Comparison of ENCODE assay signal across 11 mouse cellular contexts in the genomic region with DNA sequence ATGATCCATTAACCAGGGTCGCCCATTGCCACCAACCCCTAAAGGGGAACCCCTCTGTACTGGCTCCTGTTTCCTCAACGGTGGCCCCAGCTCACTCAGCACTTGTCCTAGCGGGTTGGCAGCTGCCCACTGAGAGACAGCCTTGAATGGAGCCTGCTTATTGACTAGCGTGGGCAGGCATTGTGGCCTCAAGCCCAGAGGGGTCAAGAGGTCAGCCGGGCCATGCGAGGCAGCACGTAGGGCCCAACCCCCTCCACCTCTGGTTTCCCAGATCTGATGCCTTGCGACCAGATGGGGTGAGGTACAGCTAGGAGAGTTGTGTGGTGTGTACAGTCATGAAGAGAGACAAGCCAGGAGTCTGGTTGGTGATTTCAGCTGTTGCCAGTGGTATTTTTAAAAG. TPM values are rescaled to one million over a fixed set of nuclear protein-coding genes. Genes with fewer than 3 reads are reported as not detected.
DNase-seq lines count a peak whose midpoint lies in the region; ATAC-seq lines count a peak whose summit lies in the region.
"Had no signal": no experiment of that assay in that cellular context is flagged by ENCODE, and none has a peak within 500 bp of the region (broad histone marks: within the 10 kb centered on the region; RNA-seq: fewer than 3 reads in every experiment).

No protein-coding gene starts in this region.

- H3K4me2 ChIP-seq in liver, embryonic 11.5 days = no peak overlapping the region
- no peak overlapping the region for H3K4me2 ChIP-seq in hindbrain, embryonic 12.5 days (replicated peaks)
- H3K4me2 ChIP-seq: embryonic facial prominence, embryonic 15.5 days had no signal

- peak; percentile 41 for DNase-seq in kidney, postnatal 10 days
- no peak for DNase-seq in kidney, adult 11 months
- DNase-seq in 416B (ENCODE audit: low read depth) (peak; percentile 22), NIH3T3 (ENCODE audit: low read depth) (peak; percentile 18)
- peak; percentile 44 for DNase-seq in liver, embryonic 11.5 days (ENCODE audit: low spot score)
- no peak for DNase-seq in thymus, adult 18-20 months
- DNase-seq in thymus, postnatal 4 days = no peak

- peak; percentile 55; the same call in 1 of the 2 replicates for ATAC-seq in liver, embryonic 11.5 days (replicated peaks; ENCODE audit: low FRiP score)
- no peak for ATAC-seq in hindbrain, embryonic 12.5 days (ENCODE audit: low FRiP score)

- H3K36me3 ChIP-seq in liver, embryonic 11.5 days (ENCODE audit: control insufficient read depth, insufficient read depth, low read length) = no peaks in the 10 kb centered on the region
- H3K36me3 ChIP-seq in hindbrain, embryonic 12.5 days = no peaks in the 10 kb centered on the region
- H3K36me3 ChIP-seq: embryonic facial prominence, embryonic 15.5 days had no signal

- no peaks in the 10 kb centered on the region for H3K4me1 ChIP-seq in liver, embryonic 11.5 days (replicated peaks; ENCODE audit: control insufficient read depth, insufficient read depth, low read length)
- peaks cover 18% of the 10 kb centered on the region for H3K4me1 ChIP-seq in hindbrain, embryonic 12.5 days

- no peak overlapping the region for H3K9ac ChIP-seq in liver, embryonic 11.5 days (ENCODE audit: low read depth, low read length)
- no peak overlapping the region for H3K9ac ChIP-seq in hindbrain, embryonic 12.5 days
- H3K9ac ChIP-seq: embryonic facial prominence, embryonic 15.5 days had no signal

- H3K27ac ChIP-seq in liver, embryonic 11.5 days (ENCODE audit: low read depth, low read length) = peak overlapping the region; percentile 74
- no peak overlapping the region for H3K27ac ChIP-seq in hindbrain, embryonic 12.5 days
- H3K27ac ChIP-seq: embryonic facial prominence, embryonic 15.5 days; kidney, postnatal 0 days had no signal

- peaks cover 27% of the 10 kb centered on the region for H3K27me3 ChIP-seq in liver, embryonic 11.5 days (replicated peaks; ENCODE audit: control insufficient read depth, insufficient read depth, low read length)
- H3K27me3 ChIP-seq in hindbrain, embryonic 12.5 days = peaks cover 11% of the 10 kb centered on the region

- no peaks in the 10 kb centered on the region for H3K9me3 ChIP-seq in liver, embryonic 11.5 days (ENCODE audit: control insufficient read depth, low read length)
- no peaks in the 10 kb centered on the region for H3K9me3 ChIP-seq in hindbrain, embryonic 12.5 days (replicated peaks)
- H3K9me3 ChIP-seq: embryonic facial prominence, embryonic 15.5 days had no signal

- no peak overlapping the region for H3K4me3 ChIP-seq in liver, embryonic 11.5 days (ENCODE audit: low read depth, low read length)
- H3K4me3 ChIP-seq in hindbrain, embryonic 12.5 days = no peak overlapping the region
- H3K4me3 ChIP-seq: embryonic facial prominence, embryonic 15.5 days had no signal

- 46% methylated on average over 8 of the region's 8 CpGs for WGBS in liver, embryonic 11.5 days
- 8% methylated on average over 8 of the region's 8 CpGs for WGBS in hindbrain, embryonic 12.5 days

RNA-seq across cellular contexts. Expression of a gene that starts 5.0 kb away (rescaled TPM):
- 0.39 and 0.49 TPM in 2 replicates for polyA plus RNA-seq in liver, embryonic 11.5 days (2014; fragmentation: Nextera tagmentation; extraction: Ambion mirVana)
- polyA plus RNA-seq in hindbrain, embryonic 12.5 days (2016; fragmentation: Nextera tagmentation; extraction: Ambion mirVana) = 0.09 and 0.15 TPM in 2 replicates

RNA-seq across cellular contexts. Expression of a gene that starts 20.4 kb away (rescaled TPM):
- 61.4 and 70.6 TPM in 2 replicates for polyA plus RNA-seq in liver, embryonic 11.5 days (2014; fragmentation: Nextera tagmentation; extraction: Ambion mirVana)
- polyA plus RNA-seq in hindbrain, embryonic 12.5 days (2016; fragmentation: Nextera tagmentation; extraction: Ambion mirVana) = 60.7 and 61.3 TPM in 2 replicates

RNA-seq across cellular contexts. Expression of a gene that starts 36.5 kb away (rescaled TPM):
- polyA plus RNA-seq in liver, embryonic 11.5 days (2014; fragmentation: Nextera tagmentation; extraction: Ambion mirVana) = 7.0 and 9.0 TPM in 2 replicates
- polyA plus RNA-seq in hindbrain, embryonic 12.5 days (2016; fragmentation: Nextera tagmentation; extraction: Ambion mirVana) = 17.9 and 19.0 TPM in 2 replicates

RNA-seq across cellular contexts. Expression of a gene that starts 51.1 kb away (rescaled TPM):
- 4.6 and 7.8 TPM in 2 replicates for polyA plus RNA-seq in liver, embryonic 11.5 days (2014; fragmentation: Nextera tagmentation; extraction: Ambion mirVana)
- polyA plus RNA-seq in hindbrain, embryonic 12.5 days (2016; fragmentation: Nextera tagmentation; extraction: Ambion mirVana) = not detected in 2 replicates
- polyA plus RNA-seq: embryonic facial prominence, embryonic 15.5 days; kidney, postnatal 0 days; small intestine, adult 2 months had no signal

RNA-seq across cellular contexts. Expression of a gene that starts 51.4 kb away (rescaled TPM):
- polyA plus RNA-seq in liver, embryonic 11.5 days (2014; fragmentation: Nextera tagmentation; extraction: Ambion mirVana) = 306 and 319 TPM in 2 replicates
- 466 and 467 TPM in 2 replicates for polyA plus RNA-seq in hindbrain, embryonic 12.5 days (2016; fragmentation: Nextera tagmentation; extraction: Ambion mirVana)

Comparison
In these comparisons a context has a peak if more than half of its experiments do, and no peak if none do; other contexts are left out.
1. DNase-seq: peak in kidney, postnatal 10 days (single experiment), 416B (single experiment), NIH3T3 (single experiment) and liver, embryonic 11.5 days (single experiment); none in kidney, adult 11 months (single experiment), thymus, adult 18-20 months (0 of 2) and thymus, postnatal 4 days (single experiment).